Mouse (Mus musculus): ENCODE measurements around the gene Hspa1b. TPM values are rescaled to one million over a fixed set of nuclear protein-coding genes. Genes with fewer than 3 reads are reported as not detected.
"Not testable (repeated sequence)": the region's sequence is repeated elsewhere in the genome, so short reads cannot be mapped to it uniquely, and the experiment has no call there.

Gene Hspa1b
- polyA plus RNA-seq, 1 experiment from 2014 or later = 0.26 TPM

- not testable (repeated sequence) for ATAC-seq (ENCODE audit: borderline replicate concordance, extremely low read depth, low FRiP score, low TSS enrichment)
These were observed 41.1 kb upstream of the Hspa1b start for GRCm38 (mm10) chr17:34999871-35000716.

DNA sequence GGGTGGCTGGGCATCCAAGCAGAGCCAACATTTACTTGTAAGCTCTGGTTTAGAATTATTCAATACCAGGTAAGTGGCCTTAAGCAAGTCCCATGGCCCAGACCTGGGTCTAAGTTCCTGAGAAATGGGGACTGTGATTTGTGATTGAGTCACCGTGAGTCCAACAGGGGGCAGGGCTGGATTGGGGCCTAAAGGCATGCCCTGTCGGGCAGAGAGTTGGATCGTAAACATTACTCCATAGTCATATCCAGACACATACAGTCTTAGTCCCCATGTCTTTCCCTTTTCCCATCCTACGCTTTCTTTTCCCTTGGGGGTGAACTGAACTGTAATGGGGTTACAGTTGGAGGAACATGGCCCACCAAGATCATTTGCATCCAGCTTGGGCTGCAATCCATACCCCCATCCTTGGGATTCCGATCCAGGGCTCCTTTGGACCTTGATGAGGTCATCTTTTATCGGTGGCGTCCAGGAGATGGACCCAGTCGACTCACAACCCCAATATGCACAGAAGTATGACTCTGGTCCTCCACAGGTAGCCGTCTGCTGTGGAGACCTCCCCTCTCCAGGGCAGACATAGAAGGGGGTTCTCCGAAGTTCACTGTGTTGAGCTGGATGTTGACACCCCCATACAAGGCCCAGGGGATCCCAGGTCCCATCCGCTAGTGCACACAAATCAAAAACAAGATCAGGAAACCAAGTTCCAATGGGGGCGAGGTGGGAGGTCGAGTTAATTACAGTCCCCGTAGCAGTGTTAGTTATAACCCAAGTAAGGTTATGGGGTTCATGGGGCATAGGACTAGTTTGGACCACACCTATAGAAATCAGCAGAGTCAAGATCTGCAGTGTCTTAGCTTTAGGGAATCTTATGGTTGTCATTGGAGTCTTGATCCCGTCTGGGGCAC lies 39.7 kb upstream of the Hspa1b start:
- no peak for ATAC-seq (ENCODE audit: borderline replicate concordance, extremely low read depth, low FRiP score, low TSS enrichment)
- Histone ChIP-seq H3K27ac (peak overlapping the region; percentile 94), H3K27me3 (no peaks in the 10 kb centered on the region), H3K9me3 (no peaks in the 10 kb centered on the region), H3K36me3 (peaks cover 31% of the 10 kb centered on the region), H3K9ac (peak overlapping the region; percentile 68; the same call in 1 of the 2 replicates), H3K4me2 (peak overlapping the region; percentile 85), H3K4me1 (peaks cover 50% of the 10 kb centered on the region), H3K4me3 (peak overlapping the region; percentile 62)
- 90% methylated on average over 15 of the region's 15 CpGs for WGBS

More at GRCm38 (mm10) chr17:34999871-35000716, 41.1 kb upstream of the Hspa1b start:
- H3K4me2 ChIP-seq = peak overlapping the region; percentile 85
- 5% methylated on average over 30 of the region's 32 CpGs for WGBS
- not testable (repeated sequence) for H3K9me3 ChIP-seq, H3K27me3 ChIP-seq
- H3K27ac ChIP-seq = peak overlapping the region; percentile 96
- peaks cover 50% of the 10 kb centered on the region for H3K4me1 ChIP-seq
- H3K36me3 ChIP-seq = peaks cover 43% of the 10 kb centered on the region
- peak overlapping the region; percentile 62 for H3K4me3 ChIP-seq
- peak overlapping the region; percentile 77 for H3K9ac ChIP-seq

GRCm38 (mm10) chr17:34997142-34997483 lies 38.1 kb upstream of the Hspa1b start:
- peaks cover 31% of the 10 kb centered on the region for H3K36me3 ChIP-seq
- H3K9ac ChIP-seq = no peak overlapping the region
- H3K4me2 ChIP-seq = peak overlapping the region; percentile 85
- WGBS = 84% methylated on average over 5 of the region's 5 CpGs
- H3K27ac ChIP-seq = no peak overlapping the region
- no peaks in the 10 kb centered on the region for H3K27me3 ChIP-seq
- no peak for ATAC-seq (ENCODE audit: borderline replicate concordance, extremely low read depth, low FRiP score, low TSS enrichment)
- H3K9me3 ChIP-seq = no peaks in the 10 kb centered on the region
- peak overlapping the region; percentile 7 for H3K4me3 ChIP-seq
- H3K4me1 ChIP-seq = peaks cover 35% of the 10 kb centered on the region

GRCm38 (mm10) chr17:34996411-34997141 lies 37.5 kb upstream of the Hspa1b start:
- H3K9ac ChIP-seq = no peak overlapping the region
- H3K27ac ChIP-seq = no peak overlapping the region
- peak overlapping the region; percentile 5; the same call in 1 of the 2 replicates for H3K4me3 ChIP-seq
- peaks cover 34% of the 10 kb centered on the region for H3K4me1 ChIP-seq
- H3K36me3 ChIP-seq = peaks cover 31% of the 10 kb centered on the region
- peak overlapping the region; percentile 85 for H3K4me2 ChIP-seq
- no peaks in the 10 kb centered on the region for H3K27me3 ChIP-seq
- H3K9me3 ChIP-seq = no peaks in the 10 kb centered on the region
- 84% methylated on average over 13 of the region's 14 CpGs for WGBS
- no peak for ATAC-seq (ENCODE audit: borderline replicate concordance, extremely low read depth, low FRiP score, low TSS enrichment)

DNA sequence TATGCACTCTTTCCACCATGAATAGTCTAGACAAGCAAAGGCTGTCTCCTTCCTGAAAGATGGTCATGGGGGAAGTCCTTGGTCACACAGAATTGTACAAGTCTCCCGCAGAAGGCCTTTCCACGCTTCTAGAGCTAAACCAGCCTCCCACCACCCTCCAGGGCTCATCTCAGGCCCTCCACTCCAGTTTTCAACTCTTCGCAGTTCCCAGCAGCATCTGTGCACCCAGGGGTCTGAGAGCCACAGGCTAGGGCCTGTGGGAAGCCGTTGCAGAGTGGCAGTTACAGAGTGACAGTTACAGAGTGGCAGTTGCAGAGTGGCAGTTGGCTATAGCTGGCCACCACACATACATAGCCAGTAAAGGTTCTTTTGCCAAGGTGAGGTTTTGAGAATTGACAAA lies 36.9 kb upstream of the Hspa1b start:
- ATAC-seq (ENCODE audit: borderline replicate concordance, extremely low read depth, low FRiP score, low TSS enrichment); H3K27ac ChIP-seq; H3K27me3 ChIP-seq; H3K4me2 ChIP-seq; H3K4me3 ChIP-seq; H3K9ac ChIP-seq; H3K9me3 ChIP-seq: not testable (repeated sequence)
- WGBS = 93% methylated on average over 4 of the region's 4 CpGs
- H3K4me1 ChIP-seq = peaks cover 34% of the 10 kb centered on the region
- peaks cover 37% of the 10 kb centered on the region for H3K36me3 ChIP-seq

- H3K27ac ChIP-seq; H3K27me3 ChIP-seq; ATAC-seq (ENCODE audit: borderline replicate concordance, extremely low read depth, low FRiP score, low TSS enrichment); H3K9me3 ChIP-seq; H3K4me3 ChIP-seq; H3K9ac ChIP-seq; H3K4me2 ChIP-seq: not testable (repeated sequence)
- Histone ChIP-seq H3K4me1 (peaks cover 34% of the 10 kb centered on the region), H3K36me3 (peaks cover 40% of the 10 kb centered on the region)
- 86% methylated on average over 4 of the region's 4 CpGs for WGBS
These were observed 36.2 kb upstream of the Hspa1b start for GRCm38 (mm10) chr17:34995192-34995591.

DNA sequence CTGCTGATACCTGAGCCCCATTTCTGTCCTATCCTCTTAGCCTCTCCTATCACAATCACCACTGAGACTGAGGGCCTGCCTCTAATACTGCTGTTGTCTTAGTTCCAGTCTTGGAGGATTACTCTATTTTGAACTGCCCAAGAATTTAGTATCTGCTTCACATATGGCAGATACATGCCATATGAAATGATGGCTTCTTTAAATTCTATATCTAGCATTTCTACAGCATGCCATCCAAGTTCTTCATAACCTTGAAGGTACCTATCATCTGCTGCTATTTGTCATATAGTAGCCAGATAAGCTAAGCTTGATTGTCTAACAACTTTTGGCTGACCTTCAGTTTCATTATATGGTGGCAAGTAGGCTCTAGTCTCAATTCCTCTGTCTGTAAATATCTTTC lies 35.7 kb upstream of the Hspa1b start:
- no peak for ATAC-seq (ENCODE audit: borderline replicate concordance, extremely low read depth, low FRiP score, low TSS enrichment)
- Histone ChIP-seq H3K9me3 (no peaks in the 10 kb centered on the region), H3K4me2 (no peak overlapping the region), H3K4me3 (no peak overlapping the region), H3K27ac (no peak overlapping the region), H3K36me3 (peaks cover 40% of the 10 kb centered on the region), H3K4me1 (peaks cover 31% of the 10 kb centered on the region), H3K27me3 (no peaks in the 10 kb centered on the region), H3K9ac (no peak overlapping the region)

DNA sequence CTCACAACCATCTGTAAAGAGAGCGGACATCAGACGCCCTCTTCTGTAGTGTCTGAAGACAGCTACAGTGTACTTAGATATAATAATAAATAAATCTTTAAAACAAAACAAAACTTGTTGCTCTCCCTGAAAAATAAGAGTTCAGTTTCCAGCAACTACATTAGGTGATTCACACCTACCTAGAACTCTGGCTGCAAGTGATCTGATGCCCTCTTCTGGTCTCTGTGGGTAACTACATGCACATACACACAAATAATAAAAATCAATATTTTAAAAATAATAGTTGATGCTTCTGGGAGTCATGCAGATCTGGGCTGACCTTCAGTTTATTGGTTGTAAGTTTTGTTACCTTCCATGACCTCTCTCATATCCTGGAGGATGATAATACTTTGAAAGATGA lies 25.2 kb upstream of the Hspa1b start:
- H3K9me3 ChIP-seq = no peaks in the 10 kb centered on the region
- WGBS = 74% methylated on average over 2 of the region's 2 CpGs
- H3K4me1 ChIP-seq = peaks cover 18% of the 10 kb centered on the region
- peaks cover 26% of the 10 kb centered on the region for H3K36me3 ChIP-seq
- H3K9ac ChIP-seq = no peak overlapping the region
- no peak overlapping the region for H3K4me2 ChIP-seq
- no peak overlapping the region for H3K4me3 ChIP-seq
- no peak overlapping the region for H3K27ac ChIP-seq
- no peak for ATAC-seq (ENCODE audit: borderline replicate concordance, extremely low read depth, low FRiP score, low TSS enrichment)
- no peaks in the 10 kb centered on the region for H3K27me3 ChIP-seq

DNA sequence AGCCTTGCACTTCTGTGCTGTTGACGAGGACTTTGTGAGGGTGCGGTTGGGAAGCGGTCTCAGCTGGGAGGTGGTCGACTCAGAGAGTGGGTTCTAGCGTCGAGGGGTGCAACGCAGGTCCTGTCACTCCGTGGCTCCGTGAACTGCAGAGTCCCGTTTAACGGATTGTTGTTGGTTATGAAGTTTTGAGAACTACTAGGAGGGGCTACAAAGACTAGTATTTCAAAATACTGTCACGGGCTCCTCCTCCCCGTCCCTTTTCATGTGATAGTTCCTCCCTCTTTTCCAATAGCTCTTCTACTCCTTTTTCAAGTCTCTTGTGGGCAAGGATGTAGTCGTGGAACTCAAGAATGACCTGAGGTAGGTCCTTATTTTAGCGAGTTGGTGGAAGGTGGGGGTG lies 23.3 kb upstream of the Hspa1b start:
- ATAC-seq (ENCODE audit: borderline replicate concordance, extremely low read depth, low FRiP score, low TSS enrichment) = no peak
- Histone ChIP-seq H3K36me3 (peaks cover 18% of the 10 kb centered on the region), H3K9me3 (no peaks in the 10 kb centered on the region), H3K27me3 (no peaks in the 10 kb centered on the region), H3K9ac (peak overlapping the region; percentile 96), H3K4me3 (peak overlapping the region; percentile 75), H3K27ac (peak overlapping the region; percentile 99), H3K4me2 (peak overlapping the region; percentile 71), H3K4me1 (peaks cover 18% of the 10 kb centered on the region)
- WGBS = under 1% methylated on average over 15 of the region's 15 CpGs

- Histone ChIP-seq H3K4me3 (peak within 1 kb of the TSS; percentile 75), H3K4me1 (peaks cover 18% of the 10 kb centered on the region), H3K9ac (peak within 1 kb of the TSS; percentile 96), H3K36me3 (peaks cover 17% of the 10 kb centered on the region), H3K27ac (peak within 1 kb of the TSS; percentile 99), H3K27me3 (no peaks in the 10 kb centered on the region), H3K9me3 (no peaks in the 10 kb centered on the region), H3K4me2 (peak within 1 kb of the TSS; percentile 71)
- under 1% methylated on average over 56 of the region's 58 CpGs for WGBS
- peak; percentile 93 for ATAC-seq (ENCODE audit: borderline replicate concordance, extremely low read depth, low FRiP score, low TSS enrichment)
These were observed 22.7 kb upstream of the Hspa1b start, which contains the start of gene Lsm2 for GRCm38 (mm10) chr17:34981690-34982180. Gene Lsm2 (plus strand): TSS chr17:34981862.

DNA sequence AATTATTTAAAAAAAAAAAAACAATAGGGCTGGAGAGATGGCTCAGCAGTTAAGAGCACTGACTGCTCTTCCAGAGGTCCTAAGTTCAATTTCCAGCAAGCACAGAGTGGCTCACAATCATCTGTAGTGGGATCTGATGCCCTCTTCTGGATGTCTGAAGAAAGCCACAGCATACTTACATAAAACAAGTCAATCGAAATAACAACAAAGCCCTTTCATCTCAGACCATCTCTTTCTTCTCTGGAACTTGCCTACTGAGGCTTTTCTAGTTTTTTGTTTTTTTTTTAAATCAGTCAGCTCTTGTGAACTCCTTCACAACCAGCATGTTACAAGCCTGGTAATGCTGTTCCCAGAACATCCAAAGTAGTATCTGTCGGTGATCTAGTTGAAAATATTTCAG lies 21.6 kb upstream of the Hspa1b start:
- Histone ChIP-seq H3K9me3 (no peaks in the 10 kb centered on the region), H3K4me1 (peaks cover 18% of the 10 kb centered on the region)
- 8% methylated on average over 2 of the region's 2 CpGs for WGBS

More for the DNA sequence above, 21.6 kb upstream of the Hspa1b start:
- peaks cover 6% of the 10 kb centered on the region for H3K36me3 ChIP-seq
- peak overlapping the region; percentile 71 for H3K4me2 ChIP-seq
- peak overlapping the region; percentile 75 for H3K4me3 ChIP-seq
- no peaks in the 10 kb centered on the region for H3K27me3 ChIP-seq
- peak overlapping the region; percentile 99; the same call in 1 of the 2 replicates for H3K27ac ChIP-seq
- no peak for ATAC-seq (ENCODE audit: borderline replicate concordance, extremely low read depth, low FRiP score, low TSS enrichment)
- H3K9ac ChIP-seq = peak overlapping the region; percentile 96
